Mouse (Mus musculus) left cerebral cortex, adult 9 months (tissue): ENCODE data around the gene Rtn3.

Experiments
- DNase-seq, 2 experiments: peaks; one replicate each; pipeline ENCODE4 v3.0.0; 2022; ENCODE audit warnings: low spot score in 2 of 2

The Rtn3 gene

GRCm38 (mm10) chr19:7382248-7382902 is 100.7 kb downstream of the Rtn3 start:
- DNase-seq, result peak in 1 of 2 experiments; percentile 35

- no peak for DNase-seq
Measured at GRCm38 (mm10) chr19:7381906-7382247, 101.2 kb downstream of the Rtn3 start.

GRCm38 (mm10) chr19:7377639-7378038 is 105.4 kb downstream of the Rtn3 start:
- no peak for DNase-seq
